Mouse (Mus musculus): ENCODE measurements around the gene Enpp1. TPM values are rescaled to one million over a fixed set of nuclear protein-coding genes. Genes with fewer than 3 reads are reported as not detected.

Enpp1 gene
- total RNA-seq, 2 experiments from 2014 or later = 3.7 to 4.2 TPM

- intact Hi-C loops (cut with DNase I) = no loop called here
- DNase-seq = no peak
These were observed 102.8 kb downstream of the Enpp1 start for GRCm38 (mm10) chr10:24609146-24609545.

DNA sequence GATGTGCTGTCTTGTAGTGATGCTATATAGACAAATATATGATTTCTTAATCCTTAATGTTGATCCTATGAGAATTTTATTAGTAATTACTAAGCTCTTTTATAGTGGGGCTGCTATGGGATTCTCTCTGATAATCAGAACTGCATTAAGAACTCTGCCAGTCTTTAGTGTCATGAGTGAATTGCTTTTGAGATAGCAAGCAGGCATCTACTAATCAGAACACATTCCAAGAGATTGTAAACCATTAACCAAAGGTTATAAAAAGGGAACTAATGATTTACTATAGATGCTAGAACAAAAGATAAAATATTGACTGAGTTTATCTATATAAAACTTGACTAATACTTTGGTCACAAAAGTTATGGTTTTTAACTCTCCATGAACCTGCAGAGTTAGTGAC is 108.2 kb downstream of the Enpp1 start:
- DNase-seq = no peak
- intact Hi-C loops (cut with DNase I) = no loop called here

- no peak for DNase-seq
- intact Hi-C loops (cut with DNase I) = no loop called here
These were observed 108.9 kb downstream of the Enpp1 start for GRCm38 (mm10) chr10:24603035-24603434.

DNA sequence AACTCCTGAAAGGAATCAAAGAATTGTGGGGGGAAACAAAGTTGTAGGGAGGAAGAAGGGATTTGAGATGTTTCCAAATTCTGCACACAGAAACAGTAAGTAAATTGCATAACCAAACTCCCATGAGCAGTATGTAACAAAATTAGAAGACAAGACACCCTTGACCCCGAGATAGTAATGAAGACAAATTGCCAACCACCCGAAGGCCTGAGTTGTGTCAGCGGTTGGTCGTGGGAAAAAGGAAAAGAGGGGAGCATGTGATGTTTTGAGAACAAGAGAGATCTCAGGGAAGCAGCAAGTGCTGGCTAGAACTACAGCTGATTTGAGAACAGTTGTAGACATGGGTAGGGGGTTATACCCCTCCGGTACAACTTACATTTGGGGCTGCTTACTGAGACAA is 112.2 kb downstream of the Enpp1 start:
- no peak for DNase-seq
- intact Hi-C loops (cut with DNase I) = no loop called here

DNA sequence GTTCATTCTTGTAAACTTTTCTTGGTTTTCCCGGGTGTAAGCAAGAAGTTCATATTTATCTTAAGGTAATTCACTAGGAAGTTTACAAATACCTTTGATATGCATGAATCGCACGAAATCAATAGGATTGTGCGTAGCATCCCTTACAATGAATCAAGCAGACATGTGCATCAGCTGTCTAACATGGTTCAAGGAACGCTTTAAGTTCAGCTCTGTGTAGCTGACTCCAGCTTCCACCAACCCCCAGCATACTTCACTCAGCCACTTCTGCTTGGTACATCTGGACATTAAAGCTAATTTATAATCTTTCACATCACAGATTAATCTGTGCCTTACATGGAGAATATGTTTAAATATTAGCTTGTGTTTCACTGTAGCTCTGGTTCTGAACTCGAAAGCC is 113.3 kb downstream of the Enpp1 start:
- no peak for DNase-seq
- intact Hi-C loops (cut with DNase I) = no loop called here

DNA sequence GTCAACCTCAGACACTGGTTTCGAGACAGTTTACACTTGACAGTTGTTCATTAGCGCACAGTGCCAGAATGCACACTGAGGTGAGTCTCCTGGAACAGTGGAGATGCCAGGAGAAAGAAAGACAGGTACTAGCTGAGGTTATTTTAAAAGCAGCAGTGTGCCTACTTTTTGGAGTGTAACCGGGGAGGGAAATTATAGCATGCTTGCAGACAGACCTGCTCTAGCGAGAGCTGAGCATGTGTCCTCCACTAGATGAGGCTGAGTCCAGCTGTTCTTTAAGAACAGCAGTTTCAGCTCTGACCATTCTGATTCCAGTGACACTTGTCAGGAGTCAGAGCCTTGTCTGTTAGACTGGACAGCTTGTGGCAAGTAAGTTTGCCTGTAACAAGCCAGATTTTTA is 114.2 kb downstream of the Enpp1 start:
- no peak for DNase-seq
- intact Hi-C loops (cut with DNase I) = no loop called here

- intact Hi-C loops (cut with DNase I) = no loop called here
- peak; percentile 11 to 46 for DNase-seq
These were observed 115.1 kb downstream of the Enpp1 start for GRCm38 (mm10) chr10:24596869-24597339.

GRCm38 (mm10) chr10:24596003-24596868 is 115.7 kb downstream of the Enpp1 start:
- intact Hi-C loops (cut with DNase I) = no loop called here
- peak; percentile 16 to 65 for DNase-seq

- DNase-seq = peak; percentile 82 to 89
- intact Hi-C loops (cut with DNase I) = no loop called here
These were observed 116.5 kb downstream of the Enpp1 start, which contains the start of gene Ccn2 for GRCm38 (mm10) chr10:24595250-24596002. Gene Ccn2 (plus strand): TSS chr10:24595442.

- no peak for DNase-seq
- intact Hi-C loops (cut with DNase I) = no loop called here
These were observed 118.4 kb downstream of the Enpp1 start for GRCm38 (mm10) chr10:24593556-24593955.

- no peak for DNase-seq
- intact Hi-C loops (cut with DNase I) = no loop called here
These were observed 119.0 kb downstream of the Enpp1 start for GRCm38 (mm10) chr10:24592969-24593368.

DNA sequence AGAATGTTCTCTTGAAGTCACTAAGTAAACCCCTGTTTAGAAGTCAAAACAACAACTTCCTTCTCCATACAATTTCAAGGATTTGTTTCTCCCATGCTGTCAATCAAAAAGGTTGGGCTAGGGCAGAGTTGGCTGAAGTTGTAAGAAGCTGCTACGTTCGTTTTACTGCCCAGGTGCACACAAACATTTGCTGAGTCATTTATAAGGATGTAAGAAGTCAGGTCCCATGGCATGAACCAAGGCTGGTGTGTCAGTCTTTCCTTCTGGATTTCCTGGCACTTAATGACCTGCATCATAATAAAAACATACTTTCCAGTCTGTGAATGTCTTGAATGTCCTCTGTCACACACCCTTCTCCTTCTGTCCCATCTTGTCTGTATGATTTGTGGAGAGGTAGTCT is 119.6 kb downstream of the Enpp1 start:
- intact Hi-C loops (cut with DNase I) = no loop called here
- DNase-seq = no peak

DNA sequence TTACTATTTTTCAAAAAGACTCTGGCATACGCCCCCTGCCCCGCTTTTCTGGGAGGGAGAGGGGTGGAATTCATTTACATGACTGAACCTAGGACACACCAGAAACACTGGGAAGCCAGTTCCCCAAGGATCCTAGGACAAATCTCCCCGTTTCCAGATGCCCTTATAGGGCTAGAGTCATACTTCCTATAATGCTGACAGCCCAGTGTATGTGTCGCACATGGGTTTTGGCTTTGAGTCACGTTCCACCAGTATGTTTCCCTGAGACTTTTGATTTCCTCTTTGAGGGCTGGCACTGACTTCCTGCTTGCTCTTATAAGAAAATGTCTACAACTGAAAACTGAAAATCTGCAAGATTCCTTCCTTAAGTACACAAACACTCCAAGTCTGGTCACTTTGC is 120.2 kb downstream of the Enpp1 start:
- intact Hi-C loops (cut with DNase I) = loop anchor here (2.0 kb wide), 1 partner anchor 209 kb away; no protein-coding TSS in a partner anchor
- DNase-seq = no peak

DNA sequence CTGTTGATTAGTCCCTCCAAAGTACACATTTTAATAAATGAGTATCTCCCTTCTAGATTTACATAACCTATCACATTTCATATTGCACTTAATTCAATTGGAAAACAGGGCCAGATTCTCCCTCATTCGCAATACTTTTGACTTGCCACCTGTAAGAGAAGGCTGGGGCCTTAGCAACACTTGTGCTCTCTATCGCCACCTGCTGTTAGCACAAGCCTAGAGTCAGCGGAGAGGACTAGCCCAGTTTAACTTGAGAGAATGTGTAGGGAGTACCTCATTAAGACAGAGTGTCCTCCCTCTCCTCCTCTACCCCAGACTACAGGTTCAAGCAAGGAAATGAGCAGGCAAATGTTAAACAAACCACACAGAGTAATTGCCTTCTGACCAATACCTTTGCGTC is 120.8 kb downstream of the Enpp1 start:
- intact Hi-C loops (cut with DNase I) = loop anchor here (2.0 kb wide), 1 partner anchor 208 kb away; no protein-coding TSS in a partner anchor
- DNase-seq = peak; percentile 62 to 79

GRCm38 (mm10) chr10:24590546-24590945 is 121.4 kb downstream of the Enpp1 start:
- DNase-seq = no peak
- intact Hi-C loops (cut with DNase I) = loop anchor here (2.0 kb wide), 1 partner anchor 208 kb away; no protein-coding TSS in a partner anchor

DNA sequence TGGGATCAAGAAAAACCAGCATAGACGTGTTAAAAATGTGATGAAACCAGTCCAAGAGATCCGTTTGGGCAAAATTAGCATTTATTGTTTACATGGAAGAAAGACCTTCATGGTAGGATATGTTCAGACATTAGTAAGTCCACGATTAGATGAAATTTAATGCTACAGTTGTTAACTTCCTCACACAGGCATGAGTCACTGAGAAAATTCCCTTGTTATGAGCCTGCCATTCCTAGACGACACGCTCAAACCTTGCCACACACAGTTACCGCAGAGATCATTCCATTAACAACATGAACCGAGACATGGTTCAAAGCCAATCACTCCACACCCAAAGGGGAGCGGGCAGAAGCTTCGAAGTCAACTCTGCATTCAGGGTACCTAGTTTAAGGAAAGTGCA is 122.7 kb downstream of the Enpp1 start:
- intact Hi-C loops (cut with DNase I) = no loop called here
- DNase-seq = no peak

DNA sequence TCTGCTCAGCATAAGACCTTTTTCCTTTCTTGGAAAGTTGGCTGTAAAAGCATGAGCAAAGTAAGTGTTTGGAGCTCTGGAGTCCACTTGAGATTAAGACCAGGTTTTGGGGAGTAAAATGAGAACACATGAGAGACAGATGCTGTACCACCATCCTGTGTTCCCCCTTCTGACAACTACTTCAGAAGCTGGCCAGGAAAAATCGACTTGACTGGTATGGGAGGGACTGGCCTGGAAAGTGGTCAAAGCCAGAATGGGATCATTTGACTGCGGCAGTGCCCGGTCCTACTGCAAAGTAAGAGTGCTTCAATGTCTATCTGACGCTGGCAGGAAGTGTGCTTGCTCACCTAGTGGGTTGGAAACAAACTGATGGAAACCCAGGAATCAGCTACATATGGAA is 123.1 kb downstream of the Enpp1 start:
- DNase-seq = no peak
- intact Hi-C loops (cut with DNase I) = no loop called here

Measured in gastrocnemius, postnatal 36 days (tissue).